Mouse (Mus musculus) forebrain, embryonic 10.5 days (tissue): ENCODE measurements around the gene Tnfaip2. TPM values are rescaled to one million over a fixed set of nuclear protein-coding genes. Genes with fewer than 3 reads are reported as not detected.

Experiments used
- DNase-seq: peaks from one replicate; pipeline ENCODE4 v3.0.0-alpha.2; 2017; ENCODE audit warnings: low spot score; ENCODE audit errors: extremely low spot score
- H3K27ac ChIP-seq: fragments of 300-500 bp; sonication (generic); 2 replicates; pipeline ENCODE4 v1.5.1; 2016; ENCODE audit warnings: mild to moderate bottlenecking
- H3K27me3 ChIP-seq: fragments of 300-500 bp; sonication (generic); 2 replicates; pipeline ENCODE4 v1.6.1; 2016; ENCODE audit warnings: mild to moderate bottlenecking; ENCODE audit not compliant: poor library complexity, severe bottlenecking
- H3K36me3 ChIP-seq: fragments of 300-500 bp; sonication (generic); replicated peaks from 2 replicates; pipeline ENCODE4 v1.6.1; 2016; ENCODE audit warnings: mild to moderate bottlenecking, moderate library complexity
- H3K4me1 ChIP-seq: fragments of 300-500 bp; sonication (generic); 2 replicates; pipeline ENCODE4 v1.6.1; 2016
- H3K4me3 ChIP-seq: fragments of 300-500 bp; sonication (generic); 2 replicates; pipeline ENCODE4 v1.5.1; 2016; ENCODE audit warnings: mild to moderate bottlenecking, moderate library complexity
- H3K9me3 ChIP-seq: fragments of 300-500 bp; sonication (generic); 2 replicates; pipeline ENCODE4 v1.6.1; 2016; ENCODE audit warnings: mild to moderate bottlenecking, moderate library complexity
- WGBS: fragments of 180-500 bp; shearing (Covaris S2); methylation state at CpG from one replicate; pipeline ENCODE4 v1.1.7; 2016; 5-methylcytosine and 5-hydroxymethylcytosine counted together
- polyA plus RNA-seq: library from polyadenylated mRNA; unstranded; fragments of >200 nt; fragmentation: Nextera tagmentation; extraction: Ambion mirVana; gene quantifications from 2 replicates; pipeline ENCODE4 v1.2.1, GENCODE M21; 2016

Gene Tnfaip2
- polyA plus RNA-seq, 1 experiment from 2014 or later, result 2.1 TPM

GRCm38 (mm10) chr12:111430868-111431817, 11.1 kb upstream of the Tnfaip2 start:
- Histone ChIP-seq H3K9me3 (no peaks in the 10 kb centered on the region), H3K27ac (peak overlapping the region; percentile 78; the same call in 1 of the 2 replicates), H3K4me3 (no peak overlapping the region), H3K27me3 (peaks cover 100% of the 10 kb centered on the region), H3K4me1 (peaks cover 68% of the 10 kb centered on the region), H3K36me3 (no peaks in the 10 kb centered on the region)
- no peak for DNase-seq
- 25% methylated on average over 14 of the region's 14 CpGs for WGBS

- WGBS, result 31% methylated on average over 4 of the region's 4 CpGs
- Histone ChIP-seq H3K27ac (peak overlapping the region; percentile 40; the same call in 1 of the 2 replicates), H3K9me3 (no peaks in the 10 kb centered on the region), H3K27me3 (peaks cover 99% of the 10 kb centered on the region), H3K36me3 (no peaks in the 10 kb centered on the region), H3K4me1 (peaks cover 64% of the 10 kb centered on the region), H3K4me3 (no peak overlapping the region)
- DNase-seq, result no peak
Measured at GRCm38 (mm10) chr12:111432097-111432496, 10.2 kb upstream of the Tnfaip2 start.

GRCm38 (mm10) chr12:111432751-111433331, 9.4 kb upstream of the Tnfaip2 start:
- Histone ChIP-seq H3K9me3 (no peaks in the 10 kb centered on the region), H3K4me3 (no peak overlapping the region), H3K36me3 (no peaks in the 10 kb centered on the region), H3K4me1 (peaks cover 68% of the 10 kb centered on the region), H3K27me3 (peaks cover 99% of the 10 kb centered on the region), H3K27ac (peak overlapping the region; percentile 40)
- no peak for DNase-seq
- WGBS, result 48% methylated on average over 4 of the region's 5 CpGs

GRCm38 (mm10) chr12:111434164-111434744, 8.0 kb upstream of the Tnfaip2 start:
- no peak for DNase-seq
- Histone ChIP-seq H3K4me1 (peaks cover 58% of the 10 kb centered on the region), H3K9me3 (no peaks in the 10 kb centered on the region), H3K27ac (peak overlapping the region; percentile 52), H3K4me3 (no peak overlapping the region), H3K36me3 (no peaks in the 10 kb centered on the region), H3K27me3 (peaks cover 96% of the 10 kb centered on the region)
- 27% methylated on average over 6 of the region's 7 CpGs for WGBS

GRCm38 (mm10) chr12:111434745-111435327, 7.4 kb upstream of the Tnfaip2 start:
- H3K4me1 ChIP-seq, result peaks cover 53% of the 10 kb centered on the region
- H3K9me3 ChIP-seq, result no peaks in the 10 kb centered on the region
- peak overlapping the region; percentile 52 for H3K27ac ChIP-seq
- DNase-seq, result no peak
- H3K36me3 ChIP-seq, result no peaks in the 10 kb centered on the region
- no peak overlapping the region for H3K4me3 ChIP-seq
- WGBS, result 52% methylated on average over 8 of the region's 8 CpGs
- H3K27me3 ChIP-seq, result peaks cover 93% of the 10 kb centered on the region

GRCm38 (mm10) chr12:111436170-111436569, 6.1 kb upstream of the Tnfaip2 start:
- Histone ChIP-seq H3K4me3 (no peak overlapping the region), H3K4me1 (peaks cover 39% of the 10 kb centered on the region), H3K36me3 (no peaks in the 10 kb centered on the region), H3K9me3 (0 out of 2 replicates have a peak, but pooled peaks cover 4% of the 10 kb centered on the region), H3K27ac (no peak overlapping the region), H3K27me3 (peaks cover 93% of the 10 kb centered on the region)
- no peak for DNase-seq
- WGBS, result 92% methylated on average over 3 of the region's 3 CpGs

GRCm38 (mm10) chr12:111436640-111437039, 5.6 kb upstream of the Tnfaip2 start:
- 0 out of 2 replicates have a peak, but pooled peaks cover 4% of the 10 kb centered on the region for H3K9me3 ChIP-seq
- peaks cover 41% of the 10 kb centered on the region for H3K4me1 ChIP-seq
- no peak overlapping the region for H3K27ac ChIP-seq
- DNase-seq, result no peak
- WGBS, result 76% methylated on average over 8 of the region's 8 CpGs
- H3K36me3 ChIP-seq, result no peaks in the 10 kb centered on the region
- no peak overlapping the region for H3K4me3 ChIP-seq
- H3K27me3 ChIP-seq, result peaks cover 93% of the 10 kb centered on the region

GRCm38 (mm10) chr12:111437222-111437900, 4.9 kb upstream of the Tnfaip2 start:
- Histone ChIP-seq H3K4me1 (peaks cover 41% of the 10 kb centered on the region), H3K36me3 (no peaks in the 10 kb centered on the region), H3K4me3 (no peak overlapping the region), H3K9me3 (0 out of 2 replicates have a peak, but pooled peaks cover 4% of the 10 kb centered on the region), H3K27me3 (peaks cover 93% of the 10 kb centered on the region), H3K27ac (no peak overlapping the region)
- WGBS, result 78% methylated on average over 5 of the region's 5 CpGs
- no peak for DNase-seq

GRCm38 (mm10) chr12:111438850-111439249, 3.4 kb upstream of the Tnfaip2 start:
- DNase-seq, result no peak
- no peak overlapping the region for H3K27ac ChIP-seq
- H3K9me3 ChIP-seq, result 0 out of 2 replicates have a peak, but pooled peaks cover 4% of the 10 kb centered on the region
- H3K36me3 ChIP-seq, result no peaks in the 10 kb centered on the region
- peaks cover 93% of the 10 kb centered on the region for H3K27me3 ChIP-seq
- peaks cover 41% of the 10 kb centered on the region for H3K4me1 ChIP-seq
- 88% methylated on average over 6 of the region's 6 CpGs for WGBS
- H3K4me3 ChIP-seq, result no peak overlapping the region

GRCm38 (mm10) chr12:111440701-111441373, 1.4 kb upstream of the Tnfaip2 start:
- no peak overlapping the region for H3K27ac ChIP-seq
- no peaks in the 10 kb centered on the region for H3K36me3 ChIP-seq
- H3K4me3 ChIP-seq, result no peak overlapping the region
- H3K9me3 ChIP-seq, result 0 out of 2 replicates have a peak, but pooled peaks cover 4% of the 10 kb centered on the region
- DNase-seq, result no peak
- 95% methylated on average over 9 of the region's 9 CpGs for WGBS
- H3K27me3 ChIP-seq, result peaks cover 93% of the 10 kb centered on the region
- H3K4me1 ChIP-seq, result peaks cover 46% of the 10 kb centered on the region

GRCm38 (mm10) chr12:111441523-111441922, 746 bp upstream of the Tnfaip2 start:
- 58% methylated on average over 3 of the region's 3 CpGs for WGBS
- H3K4me3 ChIP-seq, result no peak overlapping the region
- H3K27ac ChIP-seq, result no peak overlapping the region
- no peaks in the 10 kb centered on the region for H3K36me3 ChIP-seq
- peaks cover 93% of the 10 kb centered on the region for H3K27me3 ChIP-seq
- H3K9me3 ChIP-seq, result 0 out of 2 replicates have a peak, but pooled peaks cover 4% of the 10 kb centered on the region
- peaks cover 53% of the 10 kb centered on the region for H3K4me1 ChIP-seq
- no peak for DNase-seq
